Mouse (Mus musculus): ENCODE results near the gene Phf7. TPM values are rescaled to one million over a fixed set of nuclear protein-coding genes. Genes with fewer than 3 reads are reported as not detected.

The Phf7 gene
- polyA plus RNA-seq, 1 experiment from 2014 or later, result 8.6 TPM

- WGBS, result 86% methylated on average over 6 of the region's 6 CpGs
These were observed 39.3 kb downstream of the Phf7 start for GRCm38 (mm10) chr14:31211854-31212253.

DNA sequence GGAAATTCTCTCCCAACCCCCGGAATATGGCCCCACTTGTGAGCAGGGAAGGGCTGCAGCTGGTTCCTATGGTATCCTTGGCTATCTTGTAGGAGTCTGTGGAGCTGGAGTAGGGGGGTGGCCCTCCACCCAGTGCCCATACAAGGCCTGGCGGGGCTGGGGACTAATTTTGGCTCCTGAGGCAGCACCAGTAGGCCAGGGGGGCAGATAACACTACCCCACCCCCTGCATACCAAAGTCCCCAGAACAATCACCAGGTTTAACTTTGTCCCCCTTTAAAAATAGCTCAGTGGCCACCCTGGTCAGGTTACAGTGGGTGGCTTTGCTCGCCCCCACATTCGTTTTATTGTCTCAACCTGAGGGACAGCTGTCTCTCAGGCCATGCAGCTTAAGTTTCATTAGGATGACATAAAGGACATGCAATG is 42.0 kb downstream of the Phf7 start:
- Histone ChIP-seq H3K4me2 (replicated peaks; ENCODE audit: low read depth) (no peak overlapping the region), H3K27ac (ENCODE audit: low read depth, low read length) (no peak overlapping the region), H3K27me3 (replicated peaks; ENCODE audit: control insufficient read depth, insufficient read depth, low read length) (no peaks in the 10 kb centered on the region), H3K4me1 (replicated peaks; ENCODE audit: control insufficient read depth, insufficient read depth, low read length) (no peaks in the 10 kb centered on the region), H3K9ac (ENCODE audit: low read depth, low read length) (no peak overlapping the region), H3K36me3 (ENCODE audit: control insufficient read depth, insufficient read depth) (peaks cover 1% of the 10 kb centered on the region; the same call in 1 of the 2 replicates), H3K4me3 (ENCODE audit: low read depth, low read length) (no peak overlapping the region), H3K9me3 (ENCODE audit: control insufficient read depth) (no peaks in the 10 kb centered on the region)
- WGBS, result 72% methylated on average over 4 of the region's 4 CpGs
- no peak for TF ChIP-seq CTCF (IDR thresholded peaks at IDR 0.05; ENCODE audit: low read depth)
- no peak for ATAC-seq

More at GRCm38 (mm10) chr14:31211854-31212253, 39.3 kb downstream of the Phf7 start:
- H3K27ac ChIP-seq (ENCODE audit: low read depth, low read length), result no peak overlapping the region
- H3K27me3 ChIP-seq (replicated peaks; ENCODE audit: control insufficient read depth, insufficient read depth, low read length), result no peaks in the 10 kb centered on the region
- ATAC-seq, result no peak
- H3K36me3 ChIP-seq (ENCODE audit: control insufficient read depth, insufficient read depth), result no peaks in the 10 kb centered on the region
- H3K9ac ChIP-seq (ENCODE audit: low read depth, low read length), result no peak overlapping the region
- no peak for TF ChIP-seq CTCF (IDR thresholded peaks at IDR 0.05; ENCODE audit: low read depth)
- no peak overlapping the region for H3K4me3 ChIP-seq (ENCODE audit: low read depth, low read length)
- no peak overlapping the region for H3K4me2 ChIP-seq (replicated peaks; ENCODE audit: low read depth)
- H3K4me1 ChIP-seq (replicated peaks; ENCODE audit: control insufficient read depth, insufficient read depth, low read length), result no peaks in the 10 kb centered on the region
- no peaks in the 10 kb centered on the region for H3K9me3 ChIP-seq (ENCODE audit: control insufficient read depth)

GRCm38 (mm10) chr14:31208084-31208483 is 43.0 kb downstream of the Phf7 start, which contains the start of gene Tnnc1:
Gene Tnnc1 (plus strand): TSS chr14:31208312.
- no peak for ATAC-seq
- Histone ChIP-seq H3K27me3 (replicated peaks; ENCODE audit: control insufficient read depth, insufficient read depth, low read length) (no peaks in the 10 kb centered on the region), H3K9me3 (ENCODE audit: control insufficient read depth) (no peaks in the 10 kb centered on the region), H3K9ac (ENCODE audit: low read depth, low read length) (peak within 1 kb of the TSS; percentile 94; the same call in 1 of the 2 replicates), H3K36me3 (ENCODE audit: control insufficient read depth, insufficient read depth) (peaks cover 12% of the 10 kb centered on the region), H3K27ac (ENCODE audit: low read depth, low read length) (peak within 1 kb of the TSS; percentile 88; the same call in 1 of the 2 replicates), H3K4me3 (ENCODE audit: low read depth, low read length) (peak within 1 kb of the TSS; percentile 83; the same call in 1 of the 2 replicates), H3K4me1 (replicated peaks; ENCODE audit: control insufficient read depth, insufficient read depth, low read length) (no peaks in the 10 kb centered on the region; the same call in 1 of the 2 replicates), H3K4me2 (replicated peaks; ENCODE audit: low read depth) (peak within 1 kb of the TSS; percentile 88)
- WGBS, result 68% methylated on average over 2 of the region's 2 CpGs
- no peak for TF ChIP-seq CTCF (IDR thresholded peaks at IDR 0.05; ENCODE audit: low read depth)

DNA sequence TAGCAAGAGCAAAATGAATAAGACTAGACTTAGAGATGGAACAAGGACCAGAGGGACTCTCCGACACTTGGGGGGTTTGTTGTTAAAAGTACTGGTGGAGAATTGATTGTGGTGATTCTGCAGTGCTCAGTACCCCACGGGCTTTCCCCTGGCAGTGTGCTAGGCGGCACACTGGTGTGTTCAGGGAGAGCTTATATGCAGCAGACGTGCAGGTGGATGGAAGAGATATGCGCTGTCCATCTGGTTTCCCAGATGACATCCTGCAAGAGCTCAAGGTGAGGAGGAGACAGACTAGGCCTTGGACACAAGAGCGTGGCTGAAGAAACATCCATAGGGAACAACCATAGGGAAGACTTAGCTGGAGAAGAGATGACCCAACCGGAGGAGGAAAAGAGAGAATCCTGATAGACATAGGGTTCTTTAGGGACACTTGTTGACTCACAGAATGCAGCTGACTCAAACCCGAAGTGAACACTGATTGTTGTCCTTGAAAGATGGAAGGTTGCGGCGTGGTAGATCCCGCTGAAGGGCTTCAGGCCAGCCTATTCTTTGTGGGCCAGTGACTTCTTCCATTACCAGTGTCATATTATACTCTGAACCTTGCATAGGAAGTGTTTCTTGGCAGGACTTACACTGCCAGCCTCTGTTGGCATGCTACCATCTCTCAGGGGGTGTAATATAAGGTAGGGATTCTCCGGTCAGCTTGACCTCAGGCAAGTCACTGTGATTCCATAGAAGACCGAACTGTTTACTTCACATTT is 43.9 kb downstream of the Phf7 start:
- Histone ChIP-seq H3K9ac (ENCODE audit: low read depth, low read length) (peak overlapping the region; percentile 94), H3K27ac (ENCODE audit: low read depth, low read length) (peak overlapping the region; percentile 88; the same call in 1 of the 2 replicates), H3K4me1 (replicated peaks; ENCODE audit: control insufficient read depth, insufficient read depth, low read length) (no peaks in the 10 kb centered on the region; the same call in 1 of the 2 replicates), H3K36me3 (ENCODE audit: control insufficient read depth, insufficient read depth) (peaks cover 20% of the 10 kb centered on the region), H3K27me3 (replicated peaks; ENCODE audit: control insufficient read depth, insufficient read depth, low read length) (no peaks in the 10 kb centered on the region), H3K4me3 (ENCODE audit: low read depth, low read length) (peak overlapping the region; percentile 83), H3K9me3 (ENCODE audit: control insufficient read depth) (no peaks in the 10 kb centered on the region), H3K4me2 (replicated peaks; ENCODE audit: low read depth) (peak overlapping the region; percentile 88)
- TF ChIP-seq CTCF (IDR thresholded peaks at IDR 0.05; ENCODE audit: low read depth), result no peak
- ATAC-seq, result no peak; the same call in 1 of the 2 replicates
- WGBS, result 79% methylated on average over 13 of the region's 13 CpGs

DNA sequence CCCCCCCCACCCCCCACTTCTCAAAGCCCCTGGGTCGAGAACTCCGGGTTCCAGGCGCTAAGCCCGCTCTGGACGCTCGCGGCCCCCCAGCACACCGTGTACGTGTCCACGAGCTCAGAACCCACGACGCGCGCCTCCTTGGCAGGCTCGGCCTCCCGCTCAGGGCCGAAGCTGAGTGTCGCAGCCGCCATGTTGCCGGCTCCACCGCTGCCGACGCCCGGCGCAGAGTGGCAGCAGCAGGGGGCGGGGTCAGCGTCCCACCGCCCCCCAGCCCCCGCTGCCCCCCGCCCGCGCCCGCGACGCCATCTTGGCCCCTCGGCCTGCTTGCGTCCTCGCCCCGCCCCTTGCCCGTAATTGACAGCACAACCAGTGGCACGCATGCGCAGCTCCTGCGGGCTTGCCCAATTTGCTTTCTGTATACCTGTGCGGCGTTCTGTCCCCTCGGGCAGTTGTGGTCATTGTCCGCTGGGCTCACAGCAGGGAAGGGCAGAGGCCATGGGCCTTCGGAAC is 44.6 kb downstream of the Phf7 start:
- no peaks in the 10 kb centered on the region for H3K27me3 ChIP-seq (replicated peaks; ENCODE audit: control insufficient read depth, insufficient read depth, low read length)
- H3K4me3 ChIP-seq (ENCODE audit: low read depth, low read length), result peak overlapping the region; percentile 83
- no peaks in the 10 kb centered on the region; the same call in 1 of the 2 replicates for H3K4me1 ChIP-seq (replicated peaks; ENCODE audit: control insufficient read depth, insufficient read depth, low read length)
- TF ChIP-seq CTCF (IDR thresholded peaks at IDR 0.05; ENCODE audit: low read depth), result no peak
- H3K36me3 ChIP-seq (ENCODE audit: control insufficient read depth, insufficient read depth), result peaks cover 27% of the 10 kb centered on the region
- ATAC-seq, result peak; percentile 66
- H3K27ac ChIP-seq (ENCODE audit: low read depth, low read length), result peak overlapping the region; percentile 88
- H3K4me2 ChIP-seq (replicated peaks; ENCODE audit: low read depth), result peak overlapping the region; percentile 88
- WGBS, result under 1% methylated on average over 46 of the region's 48 CpGs
- H3K9me3 ChIP-seq (ENCODE audit: control insufficient read depth), result no peaks in the 10 kb centered on the region
- H3K9ac ChIP-seq (ENCODE audit: low read depth, low read length), result peak overlapping the region; percentile 94

Measured in intestine, postnatal 0 days (tissue).